Mouse (Mus musculus): ENCODE results near the gene Msmo1. TPM values are rescaled to one million over a fixed set of nuclear protein-coding genes. Genes with fewer than 3 reads are reported as not detected.

Gene Msmo1
- 10 to 100 TPM; 54.9 to 71.7 (median 56.8) TPM for polyA plus RNA-seq (2017; shearing (Covaris generic))

DNA sequence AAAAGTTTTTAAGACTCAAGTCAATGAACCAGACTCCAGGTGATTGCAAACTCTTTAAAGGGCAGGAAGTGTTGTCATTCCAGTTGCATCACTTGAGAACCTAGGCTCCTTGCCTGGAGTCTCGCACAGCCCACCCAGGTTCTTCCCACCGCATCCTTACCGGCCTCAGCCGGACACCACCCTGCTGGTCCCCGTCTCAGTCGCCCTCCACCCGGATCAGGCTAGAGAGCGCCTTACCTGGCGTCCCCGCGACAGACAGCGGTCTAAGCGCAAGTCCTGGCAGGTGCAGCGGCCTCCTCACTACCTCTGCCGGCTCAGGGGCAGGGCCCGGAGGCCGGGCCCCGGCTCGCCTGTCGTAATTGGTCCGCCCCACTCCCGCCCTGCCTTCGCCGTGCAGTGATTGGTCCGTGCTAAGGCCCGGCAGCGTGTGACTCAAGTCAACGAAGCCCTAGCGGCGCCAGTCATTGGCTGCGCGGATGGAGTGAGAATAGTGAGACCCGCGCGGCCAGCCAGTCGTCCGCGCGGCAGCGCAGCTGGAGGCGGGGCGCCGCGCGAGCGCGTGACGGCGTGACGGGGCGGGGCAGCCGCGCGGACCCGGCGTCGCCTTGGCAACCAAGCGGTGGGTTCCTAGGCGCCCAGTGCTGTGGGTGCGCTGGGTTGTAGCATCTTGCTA is at the start of gene Msmo1:
Gene Msmo1 (minus strand): TSS at position 522 of the 673 bp plus-strand sequence.
- peak; percentile 97 for ATAC-seq

DNA sequence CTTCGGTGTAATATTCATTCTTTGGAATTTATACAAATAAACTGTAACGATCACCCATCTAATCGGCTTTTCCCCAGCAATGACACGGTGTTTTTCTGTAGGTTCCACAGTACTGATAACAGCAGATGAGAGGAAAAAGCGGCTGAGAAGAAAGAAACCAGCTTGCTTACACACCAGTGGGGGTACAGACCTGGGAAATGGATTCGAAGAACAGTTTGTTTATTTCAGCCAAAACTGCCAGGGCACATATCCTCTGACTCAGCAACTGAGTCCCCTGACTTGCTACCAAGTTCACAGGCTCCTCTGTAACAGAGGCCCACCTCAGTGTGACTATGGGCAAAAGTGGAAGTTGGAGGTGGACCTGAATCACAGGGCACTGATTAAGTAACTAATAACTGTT is 48.4 kb upstream of the Msmo1 start:
- no peak for ATAC-seq

DNA sequence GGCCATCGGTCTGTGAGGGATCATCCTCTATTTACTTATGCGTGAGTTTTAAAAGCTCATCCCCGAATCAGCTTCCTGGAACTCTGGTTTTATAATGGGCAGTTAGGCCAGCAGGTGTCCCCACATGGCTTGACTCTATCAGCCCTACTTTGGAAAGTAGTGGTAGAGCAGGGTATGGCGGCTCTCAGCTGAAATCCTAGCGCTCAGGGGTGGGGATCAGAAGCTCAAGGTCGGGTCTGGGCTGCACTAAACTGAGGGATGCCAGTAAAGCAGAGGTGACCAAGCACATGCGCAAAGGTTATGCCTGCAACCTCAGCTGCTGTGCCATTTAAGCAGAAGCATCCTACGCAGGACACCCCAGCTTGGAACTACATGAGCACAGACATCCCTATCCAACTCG is 44.3 kb upstream of the Msmo1 start:
- ATAC-seq: no peak

DNA sequence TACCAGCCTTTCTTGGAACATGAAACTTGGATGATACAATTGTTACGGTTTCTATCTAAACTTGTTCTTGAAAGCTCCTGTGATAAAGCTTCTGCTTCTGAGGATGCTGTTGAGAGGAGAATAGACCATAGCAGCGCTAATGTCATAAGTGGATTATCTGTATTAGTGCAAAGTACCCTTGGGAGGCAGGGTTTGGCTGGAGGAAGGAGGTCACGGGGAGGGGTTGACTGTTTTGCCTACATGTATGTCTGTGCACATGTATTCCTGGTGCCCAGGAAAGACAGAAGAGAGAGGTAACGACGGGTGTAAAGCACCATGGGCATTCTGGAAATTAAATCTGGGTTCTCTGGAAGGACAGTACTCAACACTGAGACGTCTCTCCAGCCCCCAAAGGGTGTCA is 40.5 kb upstream of the Msmo1 start:
- no peak for ATAC-seq

DNA sequence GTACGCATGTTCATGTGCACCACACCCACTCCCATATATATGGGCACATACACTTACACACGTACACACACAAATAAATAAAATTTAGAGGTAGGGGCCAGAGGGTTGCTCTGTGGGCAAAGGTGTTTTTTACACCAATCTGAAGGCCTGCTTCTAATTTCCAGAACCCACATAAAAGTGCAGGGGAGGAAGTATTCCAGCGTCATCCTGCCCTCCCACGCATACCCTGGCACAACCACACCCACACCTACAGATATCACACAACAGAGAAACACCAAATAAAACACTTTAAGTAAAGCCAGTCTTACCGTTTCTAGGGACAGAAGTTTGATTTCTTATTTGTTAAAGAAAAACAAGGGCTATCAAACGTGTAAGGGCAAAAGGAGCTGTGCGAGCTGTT is 37.2 kb upstream of the Msmo1 start:
- no peak for ATAC-seq

DNA sequence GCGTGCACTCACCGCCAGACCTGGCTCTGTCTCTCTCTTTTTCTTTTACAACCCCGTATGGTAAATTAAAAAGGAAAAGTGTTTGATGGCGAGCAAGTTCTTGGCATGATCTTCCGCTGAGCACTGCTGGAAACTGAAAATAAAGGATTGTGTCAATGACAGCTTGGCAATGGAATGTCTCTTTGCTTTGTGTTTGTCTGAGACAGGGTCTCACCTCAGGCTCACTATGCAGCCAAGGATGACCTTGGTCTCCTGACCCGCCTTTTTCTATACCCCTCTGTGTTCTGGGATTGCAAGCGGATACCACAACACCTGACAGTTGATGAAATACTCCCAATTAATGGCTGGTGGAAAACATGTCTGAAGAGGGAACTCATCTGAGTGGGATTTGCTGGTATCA is 36.0 kb upstream of the Msmo1 start:
- ATAC-seq: no peak

DNA sequence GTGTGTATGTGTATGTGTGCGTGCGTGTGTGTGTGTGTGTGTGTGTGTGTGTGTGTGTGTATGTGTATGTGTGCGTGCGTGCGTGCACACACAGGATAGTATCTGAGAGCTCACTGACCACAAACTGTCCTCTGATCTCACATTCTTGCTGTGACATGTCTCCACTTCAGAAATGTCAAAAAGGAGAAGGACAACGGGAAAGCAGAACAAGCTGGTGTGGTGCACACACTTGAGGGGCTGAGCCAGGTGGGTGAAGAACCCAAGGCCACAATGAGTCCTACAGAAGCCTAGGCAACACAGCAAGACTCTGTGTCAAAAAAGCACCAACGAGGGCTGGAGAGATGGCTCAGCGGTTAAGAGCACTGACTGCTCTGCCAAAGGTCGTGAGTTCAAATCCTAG is 35.1 kb upstream of the Msmo1 start:
- no peak for ATAC-seq

DNA sequence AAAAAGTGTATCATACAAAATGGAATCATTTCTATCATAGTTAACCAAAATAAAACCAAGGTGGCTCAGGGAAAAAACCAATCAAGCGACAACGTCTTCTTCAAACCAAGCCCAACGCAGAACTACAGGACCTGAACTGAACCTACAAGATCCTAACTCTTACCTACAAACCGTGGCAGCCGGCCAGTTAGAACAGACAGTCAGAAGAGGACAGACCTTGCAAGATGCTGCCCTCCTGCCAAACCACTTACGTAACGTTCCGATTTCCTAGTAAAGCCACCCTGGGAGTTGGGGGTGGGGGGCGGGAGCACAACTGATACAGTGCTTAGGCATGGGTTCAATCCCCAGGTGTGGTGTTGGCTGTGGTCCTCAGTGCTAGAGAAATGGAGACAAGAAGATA is 33.5 kb upstream of the Msmo1 start:
- ATAC-seq: no peak

DNA sequence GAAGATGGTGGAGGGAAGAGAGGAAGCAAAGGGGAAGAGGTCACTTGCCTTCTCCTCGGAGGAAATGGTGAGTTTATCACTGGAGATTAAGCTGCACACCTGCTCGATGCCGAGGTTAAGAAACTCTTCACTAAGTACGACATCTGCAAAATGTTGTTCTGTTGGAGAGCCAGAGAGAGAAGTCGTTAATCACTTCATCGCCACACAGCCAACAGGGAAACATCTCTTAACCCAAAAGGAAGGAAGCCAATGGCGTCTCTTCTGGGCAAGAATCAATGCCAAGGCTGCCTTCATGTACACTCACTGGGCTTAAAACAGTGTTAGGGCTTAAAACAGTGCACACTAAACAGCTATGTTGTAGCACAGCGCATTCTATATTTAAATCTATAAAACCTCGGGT is 30.5 kb upstream of the Msmo1 start:
- no peak for ATAC-seq

DNA sequence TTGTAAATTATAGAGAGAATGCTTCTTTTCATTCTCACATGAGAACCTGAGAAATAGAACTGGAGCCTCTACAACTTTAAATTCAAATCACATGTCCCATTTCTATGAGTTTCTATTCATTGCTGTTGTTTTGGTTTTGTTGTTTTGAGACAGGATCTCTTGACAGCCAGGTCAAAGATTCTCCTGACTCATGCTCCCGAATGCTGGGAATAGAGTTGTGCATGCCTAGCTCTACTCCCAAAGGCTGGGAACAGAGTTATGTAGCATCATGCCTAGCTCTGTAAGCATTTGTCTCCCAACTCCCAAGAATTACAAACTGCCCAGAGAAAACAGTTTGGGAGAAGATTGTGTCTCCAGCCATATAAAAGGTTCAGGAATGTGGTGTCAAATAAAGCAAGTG is 29.2 kb upstream of the Msmo1 start:
- no peak for ATAC-seq

DNA sequence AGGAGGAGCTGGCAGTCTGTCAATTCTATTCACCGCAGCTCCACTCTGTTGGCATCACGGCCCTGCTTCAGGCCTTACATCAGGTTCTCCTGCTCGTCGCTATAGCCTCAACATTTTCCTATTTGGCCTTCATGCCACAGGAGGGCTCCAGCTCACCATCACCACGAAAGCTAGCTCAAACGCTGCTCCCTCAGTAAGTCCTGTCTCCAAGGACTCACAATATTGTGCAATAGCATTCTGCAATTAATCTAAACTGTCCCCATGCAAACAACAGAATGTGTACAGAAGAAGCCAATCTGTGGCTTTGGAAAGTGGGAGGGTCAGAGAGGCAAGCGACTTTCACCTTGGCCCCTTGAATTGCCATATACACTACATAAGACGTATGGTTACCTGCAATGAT is 27.8 kb upstream of the Msmo1 start:
- ATAC-seq: no peak

DNA sequence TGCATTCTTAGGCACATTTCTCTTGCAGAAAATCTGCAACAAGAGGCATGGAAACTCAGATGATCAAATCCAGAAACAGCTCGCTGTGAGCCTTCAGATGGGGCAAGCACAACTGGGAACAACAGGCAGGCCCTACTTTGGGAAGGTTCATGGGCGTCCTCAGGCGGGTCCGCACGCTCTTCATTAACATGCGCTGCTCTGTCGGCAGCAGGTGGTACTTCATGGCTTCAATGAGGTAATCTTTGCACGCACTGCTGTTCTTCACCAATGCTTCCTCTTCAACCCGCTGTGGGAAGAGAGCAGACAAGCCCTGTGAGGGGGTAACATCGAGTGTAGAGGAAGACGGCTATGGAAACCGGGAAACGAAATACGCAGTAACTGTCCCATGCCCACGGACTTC is 24.4 kb upstream of the Msmo1 start:
- no peak for ATAC-seq

DNA sequence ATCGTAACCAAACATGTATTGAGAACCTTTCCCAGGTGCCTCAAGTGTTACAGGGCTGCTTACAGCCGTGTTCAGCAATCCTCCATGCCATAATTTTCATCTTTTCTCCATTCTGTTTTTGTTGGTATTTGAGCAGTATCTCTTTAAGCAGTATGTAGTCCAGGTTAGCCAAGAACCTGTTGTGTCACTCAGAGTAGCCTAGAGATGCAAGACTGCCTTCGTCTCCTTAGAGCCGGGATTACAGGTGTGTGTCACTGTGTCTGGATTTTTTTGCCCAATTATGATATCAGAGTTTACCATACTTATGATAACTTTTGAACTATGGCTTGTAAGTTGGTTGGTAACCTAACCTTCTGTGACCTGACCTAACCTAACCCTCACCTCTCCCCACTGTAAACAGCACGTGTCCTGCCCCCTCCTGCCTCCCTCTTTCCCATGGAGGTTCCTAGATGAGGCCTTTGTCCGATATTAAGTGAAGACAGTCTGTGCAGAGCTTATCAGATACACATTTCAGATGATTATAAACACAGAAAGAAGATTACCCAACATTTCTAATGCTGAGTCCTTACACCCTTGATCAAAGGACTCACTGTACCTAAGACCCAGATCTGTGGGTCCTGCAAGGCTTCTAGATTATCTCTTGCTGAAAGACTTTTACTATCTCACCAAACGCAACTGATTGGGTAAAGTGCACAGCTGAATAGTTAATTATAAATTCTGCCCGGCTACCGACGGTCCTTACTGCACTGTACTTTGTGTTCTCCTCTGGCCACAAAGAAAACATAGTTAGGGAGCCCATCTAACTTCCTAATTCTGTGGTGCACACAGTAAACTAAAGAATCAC is 12.8 kb upstream of the Msmo1 start:
- ATAC-seq: no peak

DNA sequence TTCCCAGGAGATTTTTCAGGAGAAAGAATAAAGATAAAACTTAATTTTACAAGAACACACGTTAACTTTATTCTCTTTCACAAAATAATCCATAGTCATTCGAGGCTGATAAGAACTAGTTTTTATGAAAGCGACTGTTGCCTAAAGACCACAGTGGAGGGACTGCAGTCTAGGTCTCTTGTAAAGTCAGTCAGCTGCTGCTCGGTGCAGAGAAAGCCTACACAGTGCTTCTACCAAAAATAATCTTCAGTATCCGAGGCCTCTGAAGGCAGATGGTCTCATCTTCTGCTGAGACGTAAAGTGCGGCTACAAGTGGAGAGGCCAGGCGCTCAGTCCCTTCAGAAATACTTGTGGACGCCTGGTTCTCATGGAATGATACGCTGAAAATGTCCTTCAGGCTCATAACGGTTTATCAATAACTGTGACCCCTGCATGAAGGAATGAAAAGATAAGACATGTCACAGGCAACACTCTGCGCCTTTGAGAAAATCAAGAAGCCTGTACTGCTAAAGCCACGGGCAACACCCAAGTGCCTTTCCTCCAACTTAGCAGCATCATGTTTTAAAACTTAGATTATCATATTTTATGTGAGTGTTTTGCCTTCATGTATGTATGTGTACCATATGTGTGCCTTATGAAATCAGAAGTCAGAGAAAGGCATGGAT is 7.1 kb upstream of the Msmo1 start:
- no peak for ATAC-seq

DNA sequence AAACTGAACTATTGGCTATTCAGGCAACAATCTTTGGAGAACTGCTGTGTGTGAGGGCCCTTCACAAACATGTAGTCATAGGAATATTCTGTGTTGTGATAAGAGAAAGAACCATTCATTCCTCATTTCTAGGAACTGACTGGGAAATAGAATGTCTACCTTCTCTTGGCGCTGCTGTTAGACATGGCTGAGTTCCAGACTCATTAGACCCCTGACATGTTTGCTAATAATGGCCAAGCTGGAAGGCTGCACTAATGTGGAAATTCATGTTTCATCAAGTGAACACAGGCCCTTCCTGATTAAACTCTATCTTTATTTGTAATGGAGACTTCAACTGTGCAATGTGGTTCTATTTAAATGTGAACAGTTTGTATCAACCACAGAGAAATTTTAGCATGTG is 5.3 kb upstream of the Msmo1 start:
- no peak for ATAC-seq

DNA sequence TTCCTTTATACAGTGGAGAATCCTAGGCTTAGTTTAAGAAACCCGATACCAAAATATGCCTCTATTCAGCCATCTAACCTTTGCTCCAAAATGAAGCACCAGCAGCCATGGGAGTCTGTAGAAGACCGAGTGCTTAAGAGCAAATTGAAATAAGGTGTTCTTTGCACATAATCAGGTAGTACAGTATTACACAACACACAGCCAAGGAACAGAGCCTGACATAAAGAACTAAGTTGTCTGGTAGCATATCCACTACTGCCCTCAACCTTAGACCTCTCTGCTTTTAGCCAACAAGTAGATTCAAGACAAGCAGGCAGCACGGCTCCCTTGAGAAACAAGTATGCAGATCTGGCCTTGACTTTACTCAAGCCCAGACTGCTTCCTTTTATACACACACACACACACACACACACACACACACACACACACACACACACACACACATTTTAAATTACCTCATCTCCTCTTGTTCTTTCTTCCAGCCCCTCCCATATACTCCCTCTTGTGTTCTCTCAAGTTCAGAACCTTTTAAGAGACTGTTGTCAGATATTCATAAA is 3.3 kb upstream of the Msmo1 start:
- ATAC-seq: no peak

DNA sequence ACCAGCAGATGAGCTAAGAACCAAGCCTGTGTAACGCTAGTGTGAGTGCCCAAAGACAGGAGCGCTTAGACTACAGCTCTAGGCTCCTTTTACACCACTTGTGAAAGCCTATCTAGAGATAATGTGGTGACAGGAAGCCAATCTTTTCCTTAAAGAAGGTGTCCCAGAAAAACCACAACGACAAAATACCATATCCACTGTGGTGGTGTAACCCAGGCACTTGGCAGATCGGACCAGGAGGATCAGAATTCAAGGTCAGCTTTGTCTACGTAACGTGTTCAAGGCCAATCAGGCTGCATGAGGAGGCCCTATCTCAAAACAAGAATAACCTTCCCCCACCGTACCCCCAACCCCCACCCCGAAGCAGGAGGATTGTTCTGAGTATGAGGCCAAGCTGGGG is 1.6 kb upstream of the Msmo1 start:
- no peak for ATAC-seq

DNA sequence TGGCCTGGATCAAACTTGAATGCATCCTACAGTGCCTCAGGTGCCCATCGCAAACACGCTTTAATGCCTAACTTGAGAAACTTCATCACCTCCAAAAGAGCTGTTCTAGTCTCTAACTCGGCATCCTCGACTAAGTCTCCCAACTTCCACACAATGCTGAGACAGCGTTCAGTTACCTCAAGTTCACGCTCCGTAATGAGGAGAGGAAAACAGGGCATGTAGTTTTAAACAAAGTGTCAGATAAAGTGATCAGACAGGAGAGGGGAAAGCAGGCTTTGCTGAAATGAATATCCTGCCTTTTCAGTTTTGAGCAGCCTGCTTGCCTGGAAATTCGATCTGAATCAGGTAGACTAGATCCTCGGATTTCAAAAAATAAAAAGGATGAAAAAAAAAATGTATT is 996 bp downstream of the Msmo1 start:
- no peak for ATAC-seq

DNA sequence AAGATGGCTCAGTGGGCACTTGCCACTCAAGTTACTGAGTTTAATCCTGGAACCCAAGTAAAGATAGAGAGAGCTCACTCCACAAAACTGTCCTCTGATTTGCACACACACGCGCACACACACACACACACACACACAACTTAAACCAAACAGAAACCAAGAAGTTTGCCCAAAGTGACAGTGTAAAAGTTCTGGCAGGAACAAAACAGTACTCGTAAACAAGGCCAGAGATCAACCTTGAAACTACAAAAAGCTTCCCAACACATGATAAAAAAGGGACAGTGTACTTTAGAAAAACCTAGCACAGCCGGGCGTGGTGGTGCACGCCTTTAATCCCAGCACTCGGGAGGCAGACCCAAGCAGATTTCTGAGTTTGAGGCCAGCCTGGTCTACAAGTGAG is 5.4 kb downstream of the Msmo1 start:
- ATAC-seq: no peak

DNA sequence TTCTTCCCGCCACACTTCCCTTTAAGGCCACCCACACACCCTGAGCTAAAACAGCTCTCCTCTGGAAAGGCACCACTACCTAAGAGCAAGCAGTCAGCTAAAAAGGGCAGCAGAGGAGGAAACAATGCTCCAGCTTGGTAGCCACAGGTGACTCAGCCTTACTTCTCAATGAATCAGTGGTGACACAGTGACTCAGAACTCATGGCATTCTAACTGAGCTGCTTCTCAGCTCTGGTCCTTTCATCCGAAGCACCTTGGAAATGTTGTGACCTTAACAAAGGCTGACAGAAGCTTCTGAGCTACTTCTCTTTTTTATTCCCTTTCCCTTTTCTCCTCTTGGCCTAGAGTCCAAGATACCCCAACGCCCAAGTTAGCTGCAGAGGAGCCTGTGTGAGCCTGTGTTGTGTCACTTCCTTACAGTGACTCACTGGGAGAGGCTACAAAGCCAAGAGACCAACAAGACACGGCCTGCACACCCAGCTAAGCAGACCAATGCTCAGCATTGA is 7.3 kb downstream of the Msmo1 start:
- ATAC-seq: no peak

DNA sequence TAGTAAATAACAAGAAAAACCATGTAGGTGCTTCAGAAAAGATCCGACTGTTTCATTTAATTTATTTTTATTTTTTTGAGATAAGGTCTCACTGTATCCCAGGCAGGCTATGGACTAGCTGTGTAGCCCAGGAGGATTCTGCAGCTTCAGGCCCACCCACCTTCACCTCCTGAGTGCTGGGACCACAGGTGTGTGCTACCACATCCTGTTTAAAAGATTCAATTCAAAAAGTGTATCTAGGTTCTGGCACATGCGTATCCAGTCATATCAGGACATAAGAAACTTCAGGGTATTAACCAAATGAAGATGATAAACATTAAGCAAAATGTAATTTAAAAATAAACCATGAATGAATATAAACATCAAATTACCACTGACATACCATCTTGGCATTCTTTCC is 10.4 kb downstream of the Msmo1 start:
- peak; percentile 88 for ATAC-seq

DNA sequence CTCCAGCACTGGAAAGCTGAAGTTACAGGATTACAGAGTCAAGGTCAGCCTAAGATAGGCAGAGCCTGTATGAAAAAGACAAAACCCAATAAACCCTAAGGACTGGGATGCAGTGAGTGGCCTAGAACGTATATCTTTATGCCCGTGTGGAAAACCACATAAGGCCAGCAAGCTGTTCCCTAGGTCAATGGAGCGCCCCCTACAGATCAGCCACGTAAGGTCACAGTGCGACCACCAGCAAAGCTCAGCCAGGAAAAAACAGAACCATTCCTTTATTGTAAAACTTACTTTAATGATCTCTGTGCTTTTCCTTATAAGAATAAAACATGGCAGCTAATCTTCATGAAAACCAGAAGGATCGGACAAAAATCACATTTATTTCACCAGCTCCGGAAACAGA is 15.7 kb downstream of the Msmo1 start:
- no peak for ATAC-seq

DNA sequence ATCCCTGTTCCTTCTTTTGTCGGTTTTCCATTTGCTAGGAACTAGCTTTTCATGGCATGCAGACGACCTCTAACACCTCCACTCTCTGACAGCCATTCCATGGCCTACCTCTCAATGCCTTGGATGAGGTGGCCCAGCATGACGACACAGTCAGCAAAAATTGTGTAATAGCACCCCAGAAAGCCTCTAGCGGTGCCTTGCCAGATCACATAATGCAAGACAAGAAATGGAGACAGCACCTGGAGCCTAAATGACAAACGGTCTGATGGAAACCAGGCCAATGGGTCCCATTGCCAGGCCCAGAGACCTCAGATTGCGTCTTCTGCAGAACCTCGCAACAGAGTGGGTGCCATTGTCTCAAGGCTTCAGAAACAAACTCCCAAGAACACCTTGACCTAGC is 21.1 kb downstream of the Msmo1 start:
- no peak for ATAC-seq

Data from inflammation-experienced regulatory T-cells, adult 6 months (primary cell).